Mouse (Mus musculus) megakaryocyte, embryonic 14.5 days (primary cell): ENCODE measurements around the gene Slc35e3. TPM values are rescaled to one million over a fixed set of nuclear protein-coding genes. Genes with fewer than 3 reads are reported as not detected.

Experiments used
- H3K27me3 ChIP-seq: replicated peaks from 2 replicates; pipeline ENCODE3; 2012; ENCODE audit warnings: inconsistent platforms
- H3K36me3 ChIP-seq: replicated peaks from 2 replicates; pipeline ENCODE3; 2012; ENCODE audit warnings: low read length, inconsistent platforms, mixed read lengths
- H3K4me1 ChIP-seq: 2 replicates; pipeline ENCODE4 v1.6.1; 2012; ENCODE audit warnings: inconsistent platforms
- H3K4me3 ChIP-seq: replicated peaks from 2 replicates; pipeline ENCODE3; 2012; ENCODE audit warnings: moderate library complexity, mild to moderate bottlenecking, inconsistent platforms
- H3K9me3 ChIP-seq: 2 replicates; pipeline ENCODE4 v1.6.1; 2012; ENCODE audit warnings: inconsistent platforms
- FLI1 ChIP-seq: IDR thresholded peaks from 2 replicates; pipeline ENCODE4 v1.6.1; 2012; ENCODE audit warnings: low read length, inconsistent platforms, mixed read lengths
- GATA1 ChIP-seq: IDR thresholded peaks from 3 replicates; pipeline ENCODE4 v1.6.1; 2012; ENCODE audit warnings: mixed read lengths, low read length, inconsistent platforms, borderline replicate concordance
- polyA plus RNA-seq: library from polyadenylated mRNA; stranded (reverse); fragments of >175 nt; gene quantifications from 2 replicates; pipeline ENCODE4 v1.2.3, GENCODE M21; 2012; ENCODE audit warnings: low replicate concordance; ENCODE audit not compliant: insufficient read depth

The Slc35e3 gene
- polyA plus RNA-seq, 1 experiment: 0.47 TPM

- Histone ChIP-seq H3K9me3 (no peaks in the 10 kb centered on the region), H3K27me3 (no peaks in the 10 kb centered on the region), H3K36me3 (peaks cover 91% of the 10 kb centered on the region), H3K4me1 (peaks cover 10% of the 10 kb centered on the region; the same call in 1 of the 2 replicates), H3K4me3 (no peak overlapping the region)
- no peak for TF ChIP-seq GATA1
These were observed 36.5 kb upstream of the Slc35e3 start for GRCm38 (mm10) chr10:117782491-117783260.

- H3K9me3 ChIP-seq: no peaks in the 10 kb centered on the region
- H3K4me3 ChIP-seq: no peak overlapping the region
- peaks cover 95% of the 10 kb centered on the region for H3K36me3 ChIP-seq
- H3K27me3 ChIP-seq: no peaks in the 10 kb centered on the region
- H3K4me1 ChIP-seq: peaks cover 10% of the 10 kb centered on the region; the same call in 1 of the 2 replicates
- TF ChIP-seq GATA1 (no peak), FLI1 (no peak)
These were observed 35.9 kb upstream of the Slc35e3 start for GRCm38 (mm10) chr10:117782056-117782455.

DNA sequence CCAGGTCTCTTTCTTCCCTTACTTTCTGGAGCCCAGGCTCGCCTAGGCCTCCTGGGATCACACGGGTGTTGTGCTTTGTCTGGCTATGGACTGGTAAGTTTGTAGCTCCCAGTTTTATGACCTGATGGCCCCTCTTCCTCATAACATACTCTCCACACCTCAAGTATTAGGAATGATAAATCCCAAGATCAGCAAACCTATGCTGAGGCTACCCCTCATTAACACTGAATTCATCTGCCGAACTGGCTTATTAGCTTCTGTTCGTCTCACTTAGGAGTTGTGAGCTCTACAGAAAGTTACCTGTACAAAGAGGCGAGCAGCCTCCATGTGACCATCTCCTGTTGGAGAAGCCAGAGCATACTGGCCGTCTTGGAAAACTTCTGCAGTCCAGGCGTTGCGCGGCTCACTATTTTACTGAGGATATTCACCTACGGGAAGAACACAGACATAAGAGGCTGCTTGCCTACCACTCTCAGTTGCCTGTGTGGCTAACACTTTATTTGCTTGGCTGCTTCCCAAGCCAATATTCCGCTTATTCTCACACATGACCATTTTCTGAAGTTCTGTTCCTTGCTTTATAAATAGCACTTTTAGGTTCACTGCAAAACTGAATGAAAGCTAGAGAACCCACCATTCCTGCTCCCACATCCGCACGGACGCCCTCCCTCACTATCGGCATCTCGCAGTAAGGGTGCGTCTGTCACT, 35.0 kb upstream of the Slc35e3 start:
- TF ChIP-seq GATA1 (no peak), FLI1 (no peak)
- no peak overlapping the region for H3K4me3 ChIP-seq
- H3K4me1 ChIP-seq: peaks cover 9% of the 10 kb centered on the region; the same call in 1 of the 2 replicates
- H3K9me3 ChIP-seq: no peaks in the 10 kb centered on the region
- H3K27me3 ChIP-seq: no peaks in the 10 kb centered on the region
- H3K36me3 ChIP-seq: peaks cover 95% of the 10 kb centered on the region

GRCm38 (mm10) chr10:117780306-117780911, 34.2 kb upstream of the Slc35e3 start:
- Histone ChIP-seq H3K4me1 (peaks cover 7% of the 10 kb centered on the region; the same call in 1 of the 2 replicates), H3K9me3 (no peaks in the 10 kb centered on the region), H3K36me3 (peaks cover 95% of the 10 kb centered on the region), H3K4me3 (no peak overlapping the region), H3K27me3 (no peaks in the 10 kb centered on the region)
- TF ChIP-seq GATA1: no peak
- no peak for TF ChIP-seq FLI1

GRCm38 (mm10) chr10:117779581-117780305, 33.6 kb upstream of the Slc35e3 start:
- no peaks in the 10 kb centered on the region for H3K27me3 ChIP-seq
- no peak overlapping the region for H3K4me3 ChIP-seq
- TF ChIP-seq FLI1: no peak
- TF ChIP-seq GATA1: no peak
- H3K4me1 ChIP-seq: peaks cover 1% of the 10 kb centered on the region; the same call in 1 of the 2 replicates
- peaks cover 96% of the 10 kb centered on the region for H3K36me3 ChIP-seq
- H3K9me3 ChIP-seq: no peaks in the 10 kb centered on the region

- H3K9me3 ChIP-seq: no peaks in the 10 kb centered on the region
- H3K4me1 ChIP-seq: no peaks in the 10 kb centered on the region
- H3K36me3 ChIP-seq: peaks cover 98% of the 10 kb centered on the region
These were observed 32.8 kb upstream of the Slc35e3 start for GRCm38 (mm10) chr10:117778951-117779350.

DNA sequence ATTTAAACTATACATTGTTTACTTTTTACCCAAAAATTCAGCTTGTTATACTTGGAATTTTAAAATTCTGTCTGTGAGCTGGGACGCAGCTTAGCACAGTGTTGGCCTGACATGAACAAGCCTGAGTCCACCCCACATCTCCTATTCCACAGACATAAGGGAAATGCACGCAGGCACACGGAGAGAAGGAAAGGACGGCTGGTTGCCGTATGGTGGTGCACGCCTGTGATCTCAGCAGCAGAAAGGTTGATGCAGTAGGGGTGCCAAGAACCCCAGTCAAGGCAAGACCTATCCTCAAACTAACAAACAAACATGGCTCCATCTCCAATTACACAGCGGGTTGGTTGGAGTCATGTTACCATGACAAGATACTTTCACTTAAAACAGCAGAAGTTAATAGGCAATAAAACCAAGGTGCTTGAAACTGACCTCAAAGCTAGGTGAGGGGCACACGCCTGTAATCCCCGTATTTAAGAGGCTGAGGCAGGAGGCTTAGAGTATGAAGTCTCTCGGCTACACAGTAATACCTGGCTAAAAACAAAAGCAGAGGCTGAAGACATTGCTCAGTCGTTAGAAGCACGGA, 32.3 kb upstream of the Slc35e3 start:
- Histone ChIP-seq H3K36me3 (peaks cover 97% of the 10 kb centered on the region), H3K9me3 (no peaks in the 10 kb centered on the region), H3K4me1 (no peaks in the 10 kb centered on the region), H3K4me3 (no peak overlapping the region), H3K27me3 (no peaks in the 10 kb centered on the region)
- no peak for TF ChIP-seq GATA1
- no peak for TF ChIP-seq FLI1

More at GRCm38 (mm10) chr10:117778951-117779350, 32.8 kb upstream of the Slc35e3 start:
- H3K27me3 ChIP-seq: no peaks in the 10 kb centered on the region
- TF ChIP-seq GATA1: no peak
- no peak for TF ChIP-seq FLI1
- no peak overlapping the region for H3K4me3 ChIP-seq

- H3K36me3 ChIP-seq: peaks cover 98% of the 10 kb centered on the region
- TF ChIP-seq GATA1 (no peak), FLI1 (no peak)
- H3K27me3 ChIP-seq: no peaks in the 10 kb centered on the region
- no peak overlapping the region for H3K4me3 ChIP-seq
- no peaks in the 10 kb centered on the region for H3K4me1 ChIP-seq
- H3K9me3 ChIP-seq: no peaks in the 10 kb centered on the region
These were observed 31.5 kb upstream of the Slc35e3 start for GRCm38 (mm10) chr10:117777501-117778327.

DNA sequence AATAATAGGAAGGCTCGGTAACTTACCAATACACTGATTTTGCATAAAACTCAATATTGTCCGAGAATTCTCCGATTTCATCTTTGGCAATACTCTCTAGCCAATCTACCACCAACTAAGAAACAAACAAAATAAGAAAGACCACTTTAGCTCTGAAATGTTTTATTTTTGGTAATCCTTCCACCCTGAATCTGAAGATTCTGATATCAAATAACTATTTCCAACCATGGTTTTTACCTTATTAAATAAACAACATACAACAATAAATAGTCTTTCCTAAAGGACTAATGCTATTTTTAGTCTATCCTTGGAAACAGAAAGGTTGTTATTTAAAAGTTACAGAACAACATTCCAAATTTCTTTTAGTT, 30.9 kb upstream of the Slc35e3 start:
- H3K4me3 ChIP-seq: no peak overlapping the region
- no peaks in the 10 kb centered on the region for H3K4me1 ChIP-seq
- no peak for TF ChIP-seq GATA1
- TF ChIP-seq FLI1: no peak
- peaks cover 98% of the 10 kb centered on the region for H3K36me3 ChIP-seq
- no peaks in the 10 kb centered on the region for H3K27me3 ChIP-seq
- H3K9me3 ChIP-seq: no peaks in the 10 kb centered on the region
